Comparison of ENCODE assay signal across 19 mouse cellular contexts in genomic region chr6:3376687-3377086, GRCm38 (mm10). TPM values are rescaled to one million over a fixed set of nuclear protein-coding genes. Genes with fewer than 3 reads are reported as not detected.
A peak's percentile ranks its signal among the peaks of the same experiment; 100 is the strongest.
DNase-seq lines count a peak whose midpoint lies in the region; ATAC-seq lines count a peak whose summit lies in the region.
"Had no signal": no experiment of that assay in that cellular context is flagged by ENCODE, and none has a peak within 500 bp of the region (broad histone marks: within the 10 kb centered on the region; RNA-seq: fewer than 3 reads in every experiment).

No protein-coding gene starts in this region.

- ATAC-seq in granulocyte monocyte progenitor cell, adult 5-6 weeks (replicated peaks; ENCODE audit: poor library complexity, severe bottlenecking), result peak; percentile 53
- peak; percentile 73 for ATAC-seq in megakaryocyte, adult 5-6 weeks (ENCODE audit: poor library complexity, severe bottlenecking)
- peak; percentile 34; the same call in 1 of the 2 replicates for ATAC-seq in megakaryocyte progenitor cell, adult 5-6 weeks (replicated peaks; ENCODE audit: poor library complexity)
- ATAC-seq: activated CD4-positive, CD25-positive, alpha-beta regulatory T cell, adult 4 months; CD4-positive, CD25-positive, alpha-beta regulatory T cell, adult 4 months; Patski had no signal

- DNase-seq in layer of hippocampus, adult 8-10 months (ENCODE audit: low spot score in 2 of 2), result no peak
- no peak for DNase-seq in yolk sac, embryonic 10.5 days (ENCODE audit: low spot score)
- DNase-seq in heart, postnatal 10 days, result no peak
- DNase-seq: adrenal gland, adult 2 months; adrenal gland, adult 8-10 months; adrenal gland, postnatal 10 days; adrenal gland, postnatal 14 days; adrenal gland, postnatal 25 days; adrenal gland, postnatal 36 days; B cell, adult 2 months; cerebellum, adult 11 months; cerebellum, adult 11-12 months; cerebellum, adult 18-20 months had no signal

- intact Hi-C loops in heart, postnatal 10 days (cut with DNase I), result no loop called here

RNA-seq across cellular contexts. Expression of gene Samd9l, which starts 22.7 kb away (rescaled TPM):
- 1.6 and 3.2 TPM in 2 replicates for total RNA-seq in granulocyte monocyte progenitor cell, adult 5-6 weeks (2014; fragmentation: Nextera tagmentation)
- total RNA-seq in granulocyte monocyte progenitor cell, adult 5-6 weeks (2017), result 12.3 and 12.8 TPM in 2 replicates
- total RNA-seq in megakaryocyte, adult 5-6 weeks (2015), result 107 and 110 TPM in 2 replicates
- total RNA-seq in megakaryocyte, adult 5-6 weeks (2017), result 131 and 141 TPM in 2 replicates
- 14.3 and 16.2 TPM in 2 replicates for total RNA-seq in megakaryocyte progenitor cell, adult 5-6 weeks (2015)
- total RNA-seq in megakaryocyte progenitor cell, adult 5-6 weeks (2017), result 15.4 and 16.6 TPM in 2 replicates
- total RNA-seq in layer of hippocampus, adult 8-10 months (2022), result 1 to 10 TPM; 2.7 to 3.8 (median 3.2) TPM
- 10 to 100 TPM; 11.2 to 12.3 TPM for total RNA-seq in heart, postnatal 10 days (2021)

Comparison
In these comparisons a context has a peak if more than half of its experiments do, and no peak if none do; other contexts are left out.
1. RNA of gene Samd9l, which starts 22.7 kb away (total RNA-seq): 107 to 141 TPM in megakaryocyte, adult 5-6 weeks; 14.3 to 16.6 TPM in megakaryocyte progenitor cell, adult 5-6 weeks, 1.6 to 12.8 TPM in granulocyte monocyte progenitor cell, adult 5-6 weeks, 11.2 to 12.3 TPM in heart, postnatal 10 days and 2.7 to 3.8 TPM in layer of hippocampus, adult 8-10 months; every median in the first group is over 4 times any median in the second.
2. Peak in every context shown above with its lines, with median percentiles within 50 percentile points of each other: ATAC-seq.